Mouse (Mus musculus): ENCODE measurements at regions not wholly inside any gene's neighbourhood (a gene's known extent, or its start where the extent isn't known, plus 50 kb on each side); places are given as distances from the start of the nearest gene placed in this dataset.

DNA sequence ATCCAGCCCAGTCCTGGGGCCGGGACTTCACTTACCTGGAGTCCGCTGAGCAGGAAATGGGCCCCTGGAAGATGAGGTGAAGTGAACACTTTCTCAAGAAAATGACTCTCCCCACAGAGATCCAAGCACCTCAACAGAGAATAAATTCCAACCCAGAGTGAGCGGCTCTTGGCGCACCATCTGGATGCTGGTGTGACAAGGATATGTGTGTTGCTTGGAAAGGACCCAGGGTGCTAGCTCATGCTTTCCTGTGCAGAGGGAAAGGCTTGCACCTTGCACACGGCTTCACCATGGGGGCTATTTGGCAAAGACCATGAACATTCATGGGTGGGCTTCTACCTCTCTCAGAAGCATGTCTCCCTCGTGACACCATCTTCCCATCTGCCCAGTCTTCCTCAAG, 151.7 kb downstream of the Zfp36l1 start:
- Histone ChIP-seq H3K4me1 (peaks cover 12% of the 10 kb centered on the region), H3K4me3 (no peak overlapping the region), H3K4me2 (replicated peaks) (no peak overlapping the region), H3K36me3 (no peaks in the 10 kb centered on the region), H3K27ac (replicated peaks) (no peak overlapping the region), H3K9me3 (no peaks in the 10 kb centered on the region), H3K9ac (replicated peaks) (no peak overlapping the region), H3K27me3 (no peaks in the 10 kb centered on the region)
- no peak for ATAC-seq (replicated peaks)
- 87% methylated on average over 6 of the region's 6 CpGs for WGBS

DNA sequence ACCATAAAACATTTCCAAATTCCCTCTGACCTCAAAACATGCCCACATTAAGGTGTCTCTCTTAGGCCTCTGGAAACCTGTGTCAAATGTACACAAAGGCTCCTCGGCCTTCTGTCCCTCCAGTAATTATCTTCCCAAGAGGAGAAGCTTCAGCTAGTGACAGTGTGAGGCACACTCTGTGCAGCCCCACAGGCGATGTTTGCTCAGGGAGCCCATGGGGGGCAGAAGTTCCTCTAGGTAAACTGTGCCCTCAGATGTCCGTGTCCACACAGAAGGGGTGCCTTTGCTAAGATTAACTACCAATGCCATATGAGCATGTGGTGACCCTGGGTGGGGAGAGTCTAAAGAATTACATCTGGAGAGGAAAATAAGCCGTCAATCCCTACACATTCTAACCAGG, 152.4 kb downstream of the Zfp36l1 start:
- Histone ChIP-seq H3K36me3 (no peaks in the 10 kb centered on the region), H3K9ac (replicated peaks) (no peak overlapping the region), H3K4me2 (replicated peaks) (no peak overlapping the region), H3K27me3 (no peaks in the 10 kb centered on the region), H3K4me3 (no peak overlapping the region), H3K27ac (replicated peaks) (no peak overlapping the region), H3K4me1 (peaks cover 6% of the 10 kb centered on the region; the same call in 1 of the 2 replicates), H3K9me3 (no peaks in the 10 kb centered on the region)
- WGBS: 81% methylated on average over 4 of the region's 4 CpGs
- ATAC-seq (replicated peaks): no peak

- no peak overlapping the region for H3K27ac ChIP-seq (replicated peaks)
- H3K4me1 ChIP-seq: 0 out of 2 replicates have a peak, but pooled peaks cover under 1% of the 10 kb centered on the region
- no peaks in the 10 kb centered on the region for H3K9me3 ChIP-seq
- no peak overlapping the region for H3K4me3 ChIP-seq
- no peak for ATAC-seq (replicated peaks)
- H3K27me3 ChIP-seq: no peaks in the 10 kb centered on the region
- 96% methylated on average over 14 of the region's 14 CpGs for WGBS
- H3K36me3 ChIP-seq: no peaks in the 10 kb centered on the region
- no peak overlapping the region for H3K4me2 ChIP-seq (replicated peaks)
- no peak overlapping the region for H3K9ac ChIP-seq (replicated peaks)
Measured at GRCm38 (mm10) chr12:79959540-79960305, 153.1 kb downstream of the Zfp36l1 start.

DNA sequence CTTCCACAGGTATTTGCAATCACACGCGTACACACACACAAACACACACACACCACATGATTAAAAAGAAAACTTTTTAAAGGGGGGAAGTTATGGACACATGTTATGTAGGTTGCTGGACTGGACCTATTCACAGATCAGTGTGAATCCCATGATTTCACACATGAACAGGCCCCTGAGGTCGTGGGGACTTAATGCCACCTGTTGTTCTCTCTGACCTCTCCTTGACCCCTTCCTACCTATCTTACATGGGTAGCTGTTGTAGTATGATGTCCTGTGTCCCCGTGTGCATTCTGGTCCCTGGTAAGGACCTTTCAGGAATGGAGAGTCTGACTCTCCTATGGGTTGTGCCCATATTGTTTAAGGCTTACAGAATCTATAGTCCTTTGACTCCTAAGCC, 155.6 kb downstream of the Zfp36l1 start:
- Histone ChIP-seq H3K4me2 (replicated peaks) (no peak overlapping the region), H3K9ac (replicated peaks) (no peak overlapping the region), H3K4me1 (no peaks in the 10 kb centered on the region), H3K9me3 (no peaks in the 10 kb centered on the region), H3K27me3 (no peaks in the 10 kb centered on the region), H3K36me3 (no peaks in the 10 kb centered on the region), H3K27ac (replicated peaks) (no peak overlapping the region), H3K4me3 (no peak overlapping the region)
- 78% methylated on average over 4 of the region's 4 CpGs for WGBS
- no peak for ATAC-seq (replicated peaks)

DNA sequence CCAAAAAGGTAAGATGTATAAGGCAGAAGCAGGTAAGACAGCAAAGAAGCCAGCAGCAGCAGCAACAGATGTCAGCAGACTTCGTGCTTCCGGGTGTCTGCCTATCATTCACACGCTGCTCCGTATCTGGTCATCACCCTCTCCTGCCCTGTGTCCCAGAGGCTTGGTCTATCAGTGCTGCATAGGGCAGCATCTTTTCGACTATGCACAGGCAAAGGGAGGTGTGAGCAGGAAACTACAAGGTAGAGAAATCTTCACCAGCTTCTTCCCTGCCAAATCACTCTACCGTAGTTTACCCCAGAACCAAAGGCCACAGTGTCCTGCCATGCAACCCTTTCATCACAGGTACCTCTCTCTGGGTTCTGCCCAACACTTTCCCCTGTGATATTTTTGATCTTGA, 156.5 kb downstream of the Zfp36l1 start:
- no peaks in the 10 kb centered on the region for H3K36me3 ChIP-seq
- no peak overlapping the region for H3K9ac ChIP-seq (replicated peaks)
- H3K4me3 ChIP-seq: no peak overlapping the region
- no peak overlapping the region for H3K4me2 ChIP-seq (replicated peaks)
- no peaks in the 10 kb centered on the region for H3K9me3 ChIP-seq
- no peak overlapping the region for H3K27ac ChIP-seq (replicated peaks)
- no peaks in the 10 kb centered on the region for H3K27me3 ChIP-seq
- no peaks in the 10 kb centered on the region for H3K4me1 ChIP-seq
- ATAC-seq (replicated peaks): no peak
- WGBS: 94% methylated on average over 6 of the region's 6 CpGs

GRCm38 (mm10) chr12:79955501-79955900, 157.3 kb downstream of the Zfp36l1 start:
- no peaks in the 10 kb centered on the region for H3K36me3 ChIP-seq
- H3K27me3 ChIP-seq: no peaks in the 10 kb centered on the region
- H3K9me3 ChIP-seq: no peaks in the 10 kb centered on the region
- H3K27ac ChIP-seq (replicated peaks): no peak overlapping the region
- ATAC-seq (replicated peaks): no peak
- WGBS: 85% methylated on average over 2 of the region's 2 CpGs
- H3K9ac ChIP-seq (replicated peaks): no peak overlapping the region
- H3K4me3 ChIP-seq: no peak overlapping the region
- no peaks in the 10 kb centered on the region for H3K4me1 ChIP-seq
- H3K4me2 ChIP-seq (replicated peaks): no peak overlapping the region

GRCm38 (mm10) chr12:79950579-79951112, 162.2 kb downstream of the Zfp36l1 start:
- no peak overlapping the region for H3K4me3 ChIP-seq
- H3K36me3 ChIP-seq: no peaks in the 10 kb centered on the region
- no peaks in the 10 kb centered on the region for H3K4me1 ChIP-seq
- no peaks in the 10 kb centered on the region for H3K27me3 ChIP-seq
- H3K4me2 ChIP-seq (replicated peaks): no peak overlapping the region
- WGBS: 90% methylated on average over 7 of the region's 7 CpGs
- no peaks in the 10 kb centered on the region for H3K9me3 ChIP-seq
- no peak overlapping the region for H3K27ac ChIP-seq (replicated peaks)
- no peak overlapping the region for H3K9ac ChIP-seq (replicated peaks)
- no peak for ATAC-seq (replicated peaks)

DNA sequence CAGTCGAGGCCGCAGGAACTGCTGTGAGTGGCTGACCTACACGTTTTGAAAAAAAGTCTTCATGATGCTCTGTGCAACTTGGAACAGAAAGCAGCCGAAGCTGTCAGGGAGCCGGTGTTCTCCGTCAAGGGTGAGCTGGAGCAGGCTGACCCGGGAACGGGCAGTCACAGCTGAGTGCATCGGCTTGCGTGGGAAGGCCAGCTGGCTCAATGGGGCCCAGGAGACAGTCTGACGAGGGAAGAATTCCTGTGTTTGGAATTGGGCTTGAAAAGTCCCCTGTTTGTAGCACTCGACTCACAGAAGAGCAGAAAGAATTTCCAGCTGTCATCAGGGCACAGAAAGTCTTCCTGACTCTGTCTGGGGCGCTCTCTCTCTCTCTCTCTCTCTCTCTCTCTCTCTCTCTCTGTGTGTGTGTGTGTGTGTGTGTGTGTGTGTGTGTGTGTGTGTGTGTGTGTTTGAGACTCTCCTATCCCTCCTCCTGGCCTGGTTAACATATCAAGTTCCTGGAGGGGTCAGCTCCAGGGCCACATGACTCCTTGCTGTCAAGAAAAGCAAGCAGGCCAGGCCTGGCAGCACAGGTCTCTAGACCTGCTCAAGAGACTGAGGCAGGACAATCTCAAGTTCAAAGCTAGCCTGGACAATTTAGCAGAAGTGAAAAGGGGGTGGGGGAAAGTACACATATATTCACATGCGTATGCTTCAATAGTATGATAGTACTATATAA, 163.6 kb downstream of the Zfp36l1 start:
- Histone ChIP-seq H3K36me3 (no peaks in the 10 kb centered on the region), H3K4me2 (replicated peaks) (no peak overlapping the region), H3K4me1 (no peaks in the 10 kb centered on the region), H3K27me3 (no peaks in the 10 kb centered on the region), H3K9me3 (no peaks in the 10 kb centered on the region), H3K27ac (replicated peaks) (no peak overlapping the region), H3K9ac (replicated peaks) (no peak overlapping the region), H3K4me3 (no peak overlapping the region)
- no peak for ATAC-seq (replicated peaks)
- 46% methylated on average over 13 of the region's 14 CpGs for WGBS

GRCm38 (mm10) chr12:79947574-79947973, 165.2 kb downstream of the Zfp36l1 start:
- no peaks in the 10 kb centered on the region for H3K36me3 ChIP-seq
- H3K4me1 ChIP-seq: no peaks in the 10 kb centered on the region
- no peak overlapping the region for H3K4me2 ChIP-seq (replicated peaks)
- no peaks in the 10 kb centered on the region for H3K9me3 ChIP-seq
- WGBS: 90% methylated on average over 4 of the region's 4 CpGs
- no peaks in the 10 kb centered on the region for H3K27me3 ChIP-seq
- no peak overlapping the region for H3K4me3 ChIP-seq
- no peak for ATAC-seq (replicated peaks)
- no peak overlapping the region for H3K27ac ChIP-seq (replicated peaks)
- no peak overlapping the region for H3K9ac ChIP-seq (replicated peaks)

DNA sequence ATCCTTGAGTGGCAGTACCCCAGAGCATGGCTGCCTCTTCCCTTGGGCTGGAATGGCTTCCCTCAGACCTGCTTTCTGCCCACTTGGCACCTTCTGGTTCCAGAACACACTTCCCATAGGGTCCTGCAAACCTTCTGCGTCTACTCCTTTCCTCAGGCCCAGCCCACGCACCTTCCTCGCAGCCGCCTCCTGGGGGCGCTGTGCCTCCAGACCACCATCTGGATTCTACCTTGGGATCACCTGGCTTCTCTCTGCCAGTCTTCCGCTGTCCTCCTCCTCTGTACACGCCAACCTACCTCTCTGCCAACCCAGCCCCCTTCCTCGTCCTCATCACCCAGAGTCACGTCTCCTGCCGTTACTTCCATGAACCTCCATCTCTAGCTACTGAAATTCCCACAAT, 166.0 kb downstream of the Zfp36l1 start:
- no peaks in the 10 kb centered on the region for H3K9me3 ChIP-seq
- ATAC-seq (replicated peaks): no peak
- H3K27me3 ChIP-seq: no peaks in the 10 kb centered on the region
- H3K4me2 ChIP-seq (replicated peaks): no peak overlapping the region
- H3K4me3 ChIP-seq: no peak overlapping the region
- no peak overlapping the region for H3K9ac ChIP-seq (replicated peaks)
- H3K27ac ChIP-seq (replicated peaks): no peak overlapping the region
- 87% methylated on average over 10 of the region's 10 CpGs for WGBS
- no peaks in the 10 kb centered on the region for H3K36me3 ChIP-seq
- H3K4me1 ChIP-seq: no peaks in the 10 kb centered on the region

GRCm38 (mm10) chr12:79945899-79946298, 166.9 kb downstream of the Zfp36l1 start:
- no peak overlapping the region for H3K27ac ChIP-seq (replicated peaks)
- 89% methylated on average over 4 of the region's 4 CpGs for WGBS
- no peaks in the 10 kb centered on the region for H3K27me3 ChIP-seq
- H3K4me1 ChIP-seq: no peaks in the 10 kb centered on the region
- no peak for ATAC-seq (replicated peaks)
- H3K9me3 ChIP-seq: no peaks in the 10 kb centered on the region
- no peak overlapping the region for H3K4me2 ChIP-seq (replicated peaks)
- no peak overlapping the region for H3K4me3 ChIP-seq
- no peaks in the 10 kb centered on the region for H3K36me3 ChIP-seq
- no peak overlapping the region for H3K9ac ChIP-seq (replicated peaks)

DNA sequence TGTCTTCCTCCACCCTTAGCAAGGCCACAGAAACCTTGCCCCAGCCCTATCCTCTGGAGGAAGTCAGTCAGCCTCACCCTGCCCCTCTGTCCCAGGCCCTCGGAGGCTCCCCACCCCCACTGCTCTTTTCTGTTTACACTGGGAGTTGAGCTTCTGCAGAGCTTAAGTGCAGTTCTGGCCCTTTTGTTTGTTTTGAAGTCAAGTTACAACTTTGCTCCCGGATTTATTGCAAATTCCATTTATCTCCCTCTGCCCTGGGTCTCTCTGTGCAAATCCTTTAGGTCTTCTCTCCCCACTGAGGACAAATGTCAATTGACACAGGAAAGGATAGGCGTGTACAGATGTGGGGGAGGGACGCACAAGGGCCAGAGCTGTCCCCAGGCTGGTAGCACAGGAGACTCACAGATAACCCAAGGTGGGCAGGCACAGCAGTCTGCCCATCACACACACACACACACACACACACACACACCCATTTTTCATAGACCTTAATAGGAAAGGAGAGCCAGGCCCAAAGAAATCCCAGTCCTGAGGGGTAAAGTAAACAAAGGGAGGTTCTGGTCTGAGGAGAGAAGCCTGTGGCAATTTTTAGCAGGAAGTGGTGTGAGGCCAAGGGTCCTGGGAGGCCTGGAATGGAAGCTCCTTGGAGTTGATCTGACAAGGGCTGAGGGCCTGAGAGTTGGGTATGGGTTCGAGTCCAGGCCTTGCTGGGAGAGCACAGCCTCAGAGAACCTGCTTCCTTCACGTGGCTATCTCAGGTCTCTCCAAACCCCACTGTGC, 167.9 kb downstream of the Zfp36l1 start:
- H3K9me3 ChIP-seq: no peaks in the 10 kb centered on the region
- H3K36me3 ChIP-seq: no peaks in the 10 kb centered on the region
- no peak overlapping the region for H3K9ac ChIP-seq (replicated peaks)
- no peaks in the 10 kb centered on the region for H3K27me3 ChIP-seq
- H3K4me1 ChIP-seq: no peaks in the 10 kb centered on the region
- H3K27ac ChIP-seq (replicated peaks): no peak overlapping the region
- whole genome bisulfite sequencing: 48% methylated on average over 6 of the region's 6 CpGs
- no peak overlapping the region for H3K4me2 ChIP-seq (replicated peaks)
- H3K4me3 ChIP-seq: no peak overlapping the region
- ATAC-seq (replicated peaks): no peak

All from forebrain, embryonic 15.5 days (tissue).